Mouse (Mus musculus) embryo, embryonic 9.5 days (tissue): Measurements from ENCODE around the gene Vamp5.

Experiments
- DNase-seq: peaks from one replicate; pipeline ENCODE4 v3.0.0-alpha.2; 2017; ENCODE audit errors: extremely low spot score

Vamp5 gene

GRCm38 (mm10) chr6:72346261-72346660 is 34.0 kb downstream of the Vamp5 start:
- no peak for DNase-seq

- no peak for DNase-seq
These were observed 34.6 kb downstream of the Vamp5 start for GRCm38 (mm10) chr6:72345633-72346032.

GRCm38 (mm10) chr6:72345074-72345567 is 35.1 kb downstream of the Vamp5 start, which contains the start of gene Usp39:
TSS of gene Usp39 (minus strand) at chr6:72345184.
- DNase-seq, result peak; percentile 87

- DNase-seq, result no peak
These were observed 35.7 kb downstream of the Vamp5 start for GRCm38 (mm10) chr6:72344396-72345073.

- no peak for DNase-seq
These were observed 39.8 kb downstream of the Vamp5 start for GRCm38 (mm10) chr6:72340481-72340880.

- no peak for DNase-seq
These were observed 47.2 kb downstream of the Vamp5 start for GRCm38 (mm10) chr6:72333111-72333510.

- no peak for DNase-seq
These were observed 50.1 kb downstream of the Vamp5 start for GRCm38 (mm10) chr6:72330133-72330532.

- DNase-seq, result no peak
These were observed 51.2 kb downstream of the Vamp5 start for GRCm38 (mm10) chr6:72329019-72329418.

GRCm38 (mm10) chr6:72326274-72326673 is 54.0 kb downstream of the Vamp5 start:
- DNase-seq, result no peak

- DNase-seq, result no peak
These were observed 56.3 kb downstream of the Vamp5 start for GRCm38 (mm10) chr6:72323786-72324508.

- DNase-seq, result no peak
These were observed 57.3 kb downstream of the Vamp5 start for GRCm38 (mm10) chr6:72322936-72323335.

- DNase-seq, result peak; percentile 29
These were observed 61.2 kb downstream of the Vamp5 start for GRCm38 (mm10) chr6:72319019-72319418.
